In genomic region chr11:104585495-104585894, GRCm38 (mm10) we compare ENCODE assay signal across 1 mouse cellular context.
TF ChIP-seq lines count a peak whose summit lies in the region.

No protein-coding gene starts in this region.

TF ChIP-seq in MEL, 35 proteins besides CTCF, POLR2A, EP300 and RAD21:
- TF ChIP-seq SMC3 (IDR thresholded peaks at IDR 0.05; ENCODE audit: low read depth, low read length) = peak; percentile 32; the same call in 1 of the 2 replicates
- no peak for TF ChIP-seq E2F4 (IDR thresholded peaks at IDR 0.05; ENCODE audit: borderline replicate concordance, low read depth, low read length)
